Mouse (Mus musculus) liver, embryonic 14.5 days (tissue): ENCODE data around the gene Thoc6. TPM values are rescaled to one million over a fixed set of nuclear protein-coding genes. Genes with fewer than 3 reads are reported as not detected.
A peak's percentile ranks its signal among the peaks of the same experiment; 100 is the strongest.

Source experiments
- ATAC-seq: fragments of 200-750 bp; cut with Nextera tagmentation; 2 replicates; pipeline ENCODE4 v1.8.0; 2017; ENCODE audit warnings: moderate number of reproducible peaks, mild to moderate bottlenecking, moderate library complexity; ENCODE audit not compliant: insufficient read depth
- DNase-seq, 3 experiments: peaks; one replicate each; pipeline ENCODE4 v3.0.0-alpha.2; 2012 to 2013; ENCODE audit warnings: low read depth in 3 of 3, low spot score in 3 of 3
- H3K27ac ChIP-seq: fragments of 300-500 bp; sonication (generic); 2 replicates; pipeline ENCODE4 v1.5.1; 2014; ENCODE audit warnings: moderate library complexity, mild to moderate bottlenecking, control low read depth, inconsistent platforms
- H3K27me3 ChIP-seq: fragments of 300-500 bp; sonication (generic); 2 replicates; pipeline ENCODE4 v1.6.1; 2014; ENCODE audit warnings: mild to moderate bottlenecking, low read length, moderate library complexity; ENCODE audit not compliant: control insufficient read depth, insufficient read depth
- H3K36me3 ChIP-seq: fragments of 300-500 bp; sonication (generic); replicated peaks from 2 replicates; pipeline ENCODE4 v1.6.1; 2014; ENCODE audit warnings: low read depth; ENCODE audit not compliant: control insufficient read depth, insufficient read depth
- H3K4me1 ChIP-seq, 2 experiments: fragments of 200-500 bp in 1 of 2; fragments of 300-500 bp in 1 of 2; sonication (generic) in 1 of 2; replicated peaks; 2 replicates each; pipeline ENCODE4 v1.6.1; 2012 to 2014; ENCODE audit warnings: antibody characterized with exemption in 1 of 2, inconsistent platforms in 1 of 2, low read length in 1 of 2; ENCODE audit not compliant: control insufficient read depth in 2 of 2, insufficient read depth in 2 of 2
- H3K4me2 ChIP-seq: fragments of 300-500 bp; sonication (generic); 2 replicates; pipeline ENCODE4 v1.6.1; 2014; ENCODE audit warnings: low read depth, mild to moderate bottlenecking, control low read depth, moderate library complexity
- H3K4me3 ChIP-seq, 2 experiments: fragments of 200-500 bp in 1 of 2; fragments of 300-500 bp in 1 of 2; sonication (generic) in 1 of 2; 2 replicates each; pipeline ENCODE4 v1.5.1; 2012 to 2014; ENCODE audit warnings: low read depth in 2 of 2, low read length in 2 of 2, mild to moderate bottlenecking in 2 of 2, control low read depth in 1 of 2, inconsistent platforms in 1 of 2, moderate library complexity in 1 of 2; ENCODE audit not compliant: insufficient read depth in 1 of 2
- H3K9ac ChIP-seq: fragments of 300-500 bp; sonication (generic); replicated peaks from 2 replicates; pipeline ENCODE4 v1.6.1; 2014; ENCODE audit warnings: mild to moderate bottlenecking, control low read depth, moderate library complexity
- H3K9me3 ChIP-seq: fragments of 300-500 bp; sonication (generic); 2 replicates; pipeline ENCODE4 v1.6.1; 2016; ENCODE audit warnings: low read length, mixed read lengths; ENCODE audit not compliant: control insufficient read depth
- CTCF ChIP-seq: IDR thresholded peaks from 2 replicates; pipeline ENCODE4 v1.5.1; 2016; ENCODE audit warnings: antibody characterized with exemption, low read depth, control low read depth
- EP300 ChIP-seq: IDR thresholded peaks from 2 replicates; pipeline ENCODE4 v1.6.1; 2016; ENCODE audit warnings: antibody characterized with exemption, low read depth
- WGBS: fragments of 180-500 bp; shearing (Covaris S2); extraction: QIAGEN DNeasy Blood & Tissue Kit; methylation state at CpG from one replicate; pipeline ENCODE4 v1.1.7; 2014; ENCODE audit not compliant: insufficient replicate concordance; 5-methylcytosine and 5-hydroxymethylcytosine counted together
- polyA plus RNA-seq, 2 experiments: library from polyadenylated mRNA; depleted of rRNA in 1 of 2; stranded (reverse) in 1 of 2; unstranded in 1 of 2; fragments of >200 nt; fragmentation: Nextera tagmentation in 1 of 2; extraction: Ambion mirVana in 1 of 2; gene quantifications; 2 replicates each; pipeline versions ENCODE4 v1.2.1 to v1.2.3; 2012 to 2014

Gene Thoc6
- polyA plus RNA-seq, 2 experiments = 17.2 to 21.5 TPM

GRCm38 (mm10) chr17:23706212-23706611 is 32.5 kb upstream of the Thoc6 start:
- no peaks in the 10 kb centered on the region for H3K4me1 ChIP-seq
- H3K27ac ChIP-seq = no peak overlapping the region
- no peaks in the 10 kb centered on the region for H3K9me3 ChIP-seq
- ATAC-seq (no peak), DNase-seq (peak; percentile 30 to 40 (median 33))
- H3K36me3 ChIP-seq = no peaks in the 10 kb centered on the region
- no peak overlapping the region for H3K9ac ChIP-seq
- TF ChIP-seq EP300 = no peak
- peak; percentile 93 for TF ChIP-seq CTCF
- H3K4me2 ChIP-seq = no peak overlapping the region
- H3K4me3 ChIP-seq = no peak overlapping the region
- peaks cover under 1% of the 10 kb centered on the region for H3K27me3 ChIP-seq
- 0% methylated on average over 3 of the region's 3 CpGs for WGBS

- H3K27me3 ChIP-seq = peaks cover 7% of the 10 kb centered on the region
- H3K4me2 ChIP-seq = no peak overlapping the region
- H3K9me3 ChIP-seq = no peaks in the 10 kb centered on the region
- DNase-seq (no peak), ATAC-seq (no peak)
- H3K36me3 ChIP-seq = no peaks in the 10 kb centered on the region
- no peak for TF ChIP-seq CTCF
- no peak for TF ChIP-seq EP300
- no peak overlapping the region for H3K4me3 ChIP-seq
- 52% methylated on average over 7 of the region's 7 CpGs for WGBS
- H3K9ac ChIP-seq = no peak overlapping the region
- no peaks in the 10 kb centered on the region for H3K4me1 ChIP-seq
- no peak overlapping the region for H3K27ac ChIP-seq
Measured at GRCm38 (mm10) chr17:23705525-23706104, 31.9 kb upstream of the Thoc6 start.

- Histone ChIP-seq H3K27me3 (peaks cover 16% of the 10 kb centered on the region), H3K27ac (no peak overlapping the region), H3K9ac (no peak overlapping the region), H3K9me3 (no peaks in the 10 kb centered on the region), H3K4me1 (no peaks in the 10 kb centered on the region), H3K4me3 (no peak overlapping the region), H3K4me2 (no peak overlapping the region), H3K36me3 (no peaks in the 10 kb centered on the region)
- DNase-seq (no peak), ATAC-seq (no peak)
- TF ChIP-seq EP300 = no peak
- no peak for TF ChIP-seq CTCF
- WGBS = 48% methylated on average over 7 of the region's 7 CpGs
Measured at GRCm38 (mm10) chr17:23704741-23705140, 31.1 kb upstream of the Thoc6 start.

GRCm38 (mm10) chr17:23703301-23703700 is 29.6 kb upstream of the Thoc6 start:
- Histone ChIP-seq H3K9me3 (no peaks in the 10 kb centered on the region), H3K36me3 (no peaks in the 10 kb centered on the region), H3K9ac (no peak overlapping the region), H3K27me3 (peaks cover 30% of the 10 kb centered on the region), H3K4me3 (no peak overlapping the region), H3K27ac (no peak overlapping the region), H3K4me1 (no peaks in the 10 kb centered on the region), H3K4me2 (no peak overlapping the region)
- TF ChIP-seq EP300 = no peak
- no peak for TF ChIP-seq CTCF
- DNase-seq (no peak), ATAC-seq (no peak)
- WGBS = 61% methylated on average over 9 of the region's 9 CpGs

DNA sequence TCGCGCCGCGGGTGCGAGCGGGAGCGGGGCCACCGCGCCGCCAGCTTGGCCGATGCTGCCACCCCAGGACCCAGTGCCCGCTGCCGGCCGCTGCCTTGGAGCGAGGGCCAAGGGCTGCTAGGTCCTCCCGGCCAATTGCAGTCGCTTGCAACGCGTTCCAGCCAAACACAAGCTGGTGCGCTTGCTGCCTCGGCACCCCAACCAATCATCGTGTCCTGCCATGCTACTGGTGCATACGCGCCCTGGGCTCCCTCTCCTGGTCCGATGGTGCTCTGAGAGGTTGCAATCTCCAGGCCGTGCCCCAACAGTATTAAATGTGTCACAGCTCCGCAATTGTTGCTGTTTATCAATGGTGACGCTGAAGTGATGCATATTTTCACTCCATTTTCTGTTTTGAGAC is 26.4 kb upstream of the Thoc6 start:
- Histone ChIP-seq H3K4me1 (no peaks in the 10 kb centered on the region), H3K27me3 (peaks cover 40% of the 10 kb centered on the region), H3K27ac (no peak overlapping the region), H3K4me3 (peak overlapping the region; percentile 41 to 60), H3K4me2 (peak overlapping the region; percentile 79), H3K36me3 (no peaks in the 10 kb centered on the region), H3K9ac (no peak overlapping the region), H3K9me3 (no peaks in the 10 kb centered on the region)
- TF ChIP-seq CTCF (peak; percentile 79), EP300 (no peak)
- ATAC-seq (peak; percentile 85), DNase-seq (peak; percentile 46 to 56 (median 54))
- WGBS = under 1% methylated on average over 28 of the region's 28 CpGs
